Mouse (Mus musculus) cerebellum, adult 2 months (tissue): ENCODE measurements at regions not wholly inside any gene's neighbourhood (a gene's known extent, or its start where the extent isn't known, plus 50 kb on each side); places are given as distances from the start of the nearest gene placed in this dataset.

Source experiments
- CTCF ChIP-seq: fragments of 200-500 bp; IDR thresholded peaks from 2 replicates; pipeline ENCODE4 v1.5.1; 2011; ENCODE audit warnings: low read depth, mild to moderate bottlenecking, control low read depth, low read length, moderate library complexity, borderline replicate concordance; ENCODE audit not compliant: insufficient read depth
- POLR2A ChIP-seq: fragments of 200-500 bp; IDR thresholded peaks from 2 replicates; pipeline ENCODE4 v1.6.1; 2011; ENCODE audit warnings: low read length, control low read depth, borderline replicate concordance; ENCODE audit not compliant: insufficient read depth

DNA sequence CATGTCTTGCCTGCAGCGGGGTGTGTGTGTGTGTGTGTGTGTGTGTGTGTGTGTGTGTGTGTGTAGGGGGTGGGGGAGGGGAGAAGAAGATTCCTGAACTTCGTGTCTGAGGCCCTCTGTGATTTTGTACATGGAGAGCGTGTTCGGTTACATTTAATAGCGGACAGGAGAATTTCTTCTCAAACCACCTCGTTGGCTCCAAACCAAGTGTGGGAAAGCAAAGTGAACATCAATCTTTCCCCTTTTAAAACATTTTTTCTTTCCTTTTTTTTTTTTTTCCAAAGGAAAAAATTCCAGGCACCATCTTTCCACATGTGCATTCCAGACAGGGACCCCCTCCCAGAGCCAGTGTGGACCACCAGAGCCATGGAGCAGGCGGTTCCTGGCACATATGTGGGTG, 65.5 kb downstream of the Mrpl23 start:
- no peak for TF ChIP-seq CTCF
- TF ChIP-seq POLR2A = no peak
